Mouse (Mus musculus): Measurements from ENCODE around the gene Panx1. TPM values are rescaled to one million over a fixed set of nuclear protein-coding genes. Genes with fewer than 3 reads are reported as not detected.

Gene Panx1
- polyA plus RNA-seq (2014; fragmentation: Nextera tagmentation; extraction: Ambion mirVana): 24.0 and 24.8 TPM in 2 replicates

DNA sequence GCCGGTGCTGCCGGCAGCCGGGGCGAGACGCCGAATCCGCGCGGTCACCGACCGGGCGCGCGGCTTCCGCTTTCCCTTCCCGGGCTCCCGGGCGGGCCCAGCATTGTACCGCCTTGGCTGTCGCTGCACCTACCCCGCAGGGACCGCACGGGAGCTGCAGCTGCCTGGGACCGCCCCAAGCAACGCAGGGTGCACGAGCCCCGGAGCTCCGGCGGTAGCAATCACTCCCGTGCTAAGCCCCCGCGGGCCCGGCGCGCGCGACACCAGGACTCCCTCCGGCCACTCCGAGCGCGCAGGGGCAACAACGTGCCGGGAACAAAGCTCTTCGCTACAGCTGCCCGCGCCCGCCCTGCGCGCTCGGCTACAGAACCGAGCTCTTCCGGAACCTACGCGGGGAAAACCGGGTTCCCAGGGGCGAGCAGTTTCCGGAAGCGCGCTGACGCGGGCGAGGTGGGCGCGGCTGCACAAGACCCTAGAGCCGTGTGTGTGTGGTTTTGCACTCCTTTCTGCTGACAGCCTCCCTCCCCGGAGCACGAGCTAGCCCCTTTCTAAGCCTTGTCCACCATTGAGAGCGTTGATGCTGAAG lies at the start of gene Panx1:
Gene Panx1 (minus strand): TSS at position 395 of the 586 bp plus-strand sequence.
- Histone ChIP-seq H3K27me3 (replicated peaks; ENCODE audit: control insufficient read depth, insufficient read depth, low read length) (no peaks in the 10 kb centered on the region), H3K4me2 (peak within 1 kb of the TSS; percentile 73), H3K27ac (ENCODE audit: low read depth, low read length) (0 out of 2 replicates have a peak within 1 kb of the TSS, but pooled peaks have one; percentile 30), H3K4me3 (ENCODE audit: low read depth, low read length) (peak within 1 kb of the TSS; percentile 67), H3K9ac (ENCODE audit: low read depth, low read length) (peak within 1 kb of the TSS; percentile 66), H3K4me1 (replicated peaks; ENCODE audit: control insufficient read depth, insufficient read depth, low read length) (peaks cover 8% of the 10 kb centered on the region), H3K36me3 (ENCODE audit: control insufficient read depth, insufficient read depth, low read length) (no peaks in the 10 kb centered on the region), H3K9me3 (ENCODE audit: control insufficient read depth, low read length) (no peaks in the 10 kb centered on the region)
- DNase-seq (ENCODE audit: low spot score) (peak; percentile 73), ATAC-seq (replicated peaks; ENCODE audit: low FRiP score) (peak; percentile 76)
- WGBS: under 1% methylated on average over 65 of the region's 68 CpGs

DNA sequence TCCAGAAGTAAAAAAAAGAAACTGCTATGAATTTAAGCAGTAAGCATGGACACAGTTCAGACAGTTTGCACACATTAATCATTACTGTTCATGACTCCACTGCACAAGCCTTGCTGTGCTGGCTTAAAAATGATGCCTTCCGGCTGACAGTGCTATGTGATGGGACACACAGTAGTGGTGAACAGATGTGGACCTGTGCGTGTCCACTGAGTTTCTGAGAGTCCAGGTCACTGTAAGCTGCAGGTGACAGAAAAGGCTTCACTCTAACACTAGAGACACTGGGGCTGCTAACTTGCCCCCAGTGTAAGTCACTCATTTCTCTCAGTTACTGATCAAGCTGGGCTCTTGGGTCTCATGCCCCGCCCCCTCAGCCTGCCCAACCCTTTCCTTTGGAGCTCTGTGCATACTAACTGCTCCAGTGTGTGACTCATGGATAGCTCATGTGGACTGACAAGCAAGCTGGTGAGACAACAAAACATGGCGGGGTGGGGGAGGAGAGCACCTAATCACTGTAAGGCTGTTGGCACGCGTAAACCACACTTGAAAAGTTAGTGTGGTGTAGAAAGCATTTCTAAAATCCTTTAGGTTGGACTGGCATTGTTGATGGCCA lies 23.5 kb upstream of the Panx1 start:
- 73% methylated on average over 6 of the region's 6 CpGs for WGBS
- ATAC-seq (replicated peaks; ENCODE audit: low FRiP score): peak; percentile 47; the same call in 1 of the 2 replicates
- Histone ChIP-seq H3K27me3 (replicated peaks; ENCODE audit: control insufficient read depth, insufficient read depth, low read length) (no peaks in the 10 kb centered on the region), H3K9me3 (ENCODE audit: control insufficient read depth, low read length) (no peaks in the 10 kb centered on the region), H3K27ac (ENCODE audit: low read depth, low read length) (no peak overlapping the region), H3K4me1 (replicated peaks; ENCODE audit: control insufficient read depth, insufficient read depth, low read length) (peaks cover 3% of the 10 kb centered on the region; the same call in 1 of the 2 replicates), H3K9ac (ENCODE audit: low read depth, low read length) (no peak overlapping the region), H3K36me3 (ENCODE audit: control insufficient read depth, insufficient read depth, low read length) (no peaks in the 10 kb centered on the region), H3K4me2 (no peak overlapping the region), H3K4me3 (ENCODE audit: low read depth, low read length) (no peak overlapping the region)
- DNase-seq (ENCODE audit: low spot score): no peak

DNA sequence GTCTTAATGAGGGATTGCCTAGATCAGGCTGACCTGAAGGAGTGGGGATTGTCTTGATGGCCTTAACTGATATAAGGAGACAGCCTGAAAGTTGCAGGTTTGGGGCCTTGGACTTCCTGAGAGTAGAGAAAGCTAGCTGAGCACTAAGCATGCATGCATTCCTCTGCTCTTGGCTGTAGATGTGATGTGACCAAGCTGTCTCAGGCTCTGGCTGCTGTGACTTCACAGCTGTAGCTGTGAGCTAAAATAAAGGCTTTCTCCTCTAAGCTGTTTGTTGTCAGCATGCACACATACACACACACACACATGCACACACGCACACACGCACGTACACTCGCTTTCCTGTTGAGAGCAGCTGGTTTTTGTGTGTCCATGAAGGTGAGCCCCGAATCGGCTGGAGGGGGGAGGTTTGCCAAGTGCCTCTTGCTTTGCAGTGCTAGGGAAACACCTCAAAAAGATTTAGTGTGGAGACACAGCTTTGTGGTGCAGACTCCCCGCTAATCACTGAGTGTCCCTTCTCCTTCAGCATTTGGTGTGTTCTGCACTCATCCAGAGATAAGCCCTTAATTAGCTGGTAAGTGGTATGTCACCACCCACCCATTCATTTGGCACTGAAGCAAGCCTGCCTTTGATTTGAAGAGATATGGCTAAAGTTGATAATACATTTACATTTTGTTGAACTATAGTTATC lies 22.9 kb upstream of the Panx1 start:
- Histone ChIP-seq H3K36me3 (ENCODE audit: control insufficient read depth, insufficient read depth, low read length) (no peaks in the 10 kb centered on the region), H3K27me3 (replicated peaks; ENCODE audit: control insufficient read depth, insufficient read depth, low read length) (no peaks in the 10 kb centered on the region), H3K27ac (ENCODE audit: low read depth, low read length) (no peak overlapping the region), H3K9me3 (ENCODE audit: control insufficient read depth, low read length) (no peaks in the 10 kb centered on the region), H3K9ac (ENCODE audit: low read depth, low read length) (no peak overlapping the region), H3K4me2 (no peak overlapping the region), H3K4me1 (replicated peaks; ENCODE audit: control insufficient read depth, insufficient read depth, low read length) (peaks cover 3% of the 10 kb centered on the region; the same call in 1 of the 2 replicates), H3K4me3 (ENCODE audit: low read depth, low read length) (no peak overlapping the region)
- WGBS: 79% methylated on average over 7 of the region's 7 CpGs
- no peak for DNase-seq (ENCODE audit: low spot score)
- 0 out of 2 replicates have a peak, but pooled peaks have one; percentile 12 for ATAC-seq (replicated peaks; ENCODE audit: low FRiP score)

DNA sequence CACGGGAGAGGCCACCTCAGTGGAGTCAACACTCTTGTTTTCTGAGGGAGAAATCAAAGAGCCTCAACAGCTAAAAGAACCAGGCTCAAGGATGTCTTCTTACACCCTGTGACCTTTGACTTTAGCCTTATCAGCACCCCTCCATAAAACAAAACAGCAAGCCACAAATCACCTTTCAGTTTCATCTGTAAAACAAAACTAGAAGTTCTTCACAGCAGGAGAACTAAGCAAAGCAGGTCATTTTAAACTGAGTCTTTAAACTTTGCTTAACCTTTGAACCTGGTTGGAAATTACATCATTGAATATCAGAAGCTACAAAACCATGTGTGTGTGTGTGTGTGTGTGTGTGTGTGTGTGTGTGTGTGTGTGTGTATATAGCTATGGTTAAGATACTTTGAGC lies 18.9 kb upstream of the Panx1 start:
- Histone ChIP-seq H3K4me3 (ENCODE audit: low read depth, low read length) (no peak overlapping the region), H3K9me3 (ENCODE audit: control insufficient read depth, low read length) (no peaks in the 10 kb centered on the region), H3K9ac (ENCODE audit: low read depth, low read length) (no peak overlapping the region), H3K4me1 (replicated peaks; ENCODE audit: control insufficient read depth, insufficient read depth, low read length) (peaks cover 3% of the 10 kb centered on the region; the same call in 1 of the 2 replicates), H3K4me2 (no peak overlapping the region), H3K36me3 (ENCODE audit: control insufficient read depth, insufficient read depth, low read length) (no peaks in the 10 kb centered on the region), H3K27ac (ENCODE audit: low read depth, low read length) (no peak overlapping the region), H3K27me3 (replicated peaks; ENCODE audit: control insufficient read depth, insufficient read depth, low read length) (no peaks in the 10 kb centered on the region)
- ATAC-seq (replicated peaks; ENCODE audit: low FRiP score) (no peak), DNase-seq (ENCODE audit: low spot score) (no peak)
- WGBS: 22% methylated on average over 1 of the region's 1 CpGs

DNA sequence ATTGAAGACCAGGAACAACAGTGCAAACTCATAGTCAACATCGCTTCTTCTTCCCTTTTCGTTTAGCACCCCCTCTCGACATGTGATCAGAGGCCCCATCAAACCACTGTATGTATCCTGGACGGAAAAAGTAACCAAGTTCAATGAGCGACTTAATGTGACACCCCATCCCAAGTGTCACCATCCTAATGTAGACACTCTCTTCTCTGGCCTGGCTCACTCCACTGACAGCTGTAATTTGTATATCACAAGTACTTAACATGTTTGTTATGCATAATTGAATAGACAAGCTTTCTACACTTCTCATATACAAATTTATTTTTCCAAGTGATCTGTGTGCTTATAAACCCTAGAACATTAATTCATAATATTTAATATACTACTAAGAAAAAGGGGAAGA lies 15.6 kb upstream of the Panx1 start:
- no peak overlapping the region for H3K27ac ChIP-seq (ENCODE audit: low read depth, low read length)
- DNase-seq (ENCODE audit: low spot score): no peak
- ATAC-seq (replicated peaks; ENCODE audit: low FRiP score): no peak
- H3K4me2 ChIP-seq: no peak overlapping the region
- H3K9me3 ChIP-seq (ENCODE audit: control insufficient read depth, low read length): no peaks in the 10 kb centered on the region
- no peaks in the 10 kb centered on the region for H3K4me1 ChIP-seq (replicated peaks; ENCODE audit: control insufficient read depth, insufficient read depth, low read length)
- no peaks in the 10 kb centered on the region for H3K36me3 ChIP-seq (ENCODE audit: control insufficient read depth, insufficient read depth, low read length)
- WGBS: 83% methylated on average over 5 of the region's 5 CpGs
- H3K27me3 ChIP-seq (replicated peaks; ENCODE audit: control insufficient read depth, insufficient read depth, low read length): no peaks in the 10 kb centered on the region
- no peak overlapping the region for H3K4me3 ChIP-seq (ENCODE audit: low read depth, low read length)
- no peak overlapping the region for H3K9ac ChIP-seq (ENCODE audit: low read depth, low read length)

DNA sequence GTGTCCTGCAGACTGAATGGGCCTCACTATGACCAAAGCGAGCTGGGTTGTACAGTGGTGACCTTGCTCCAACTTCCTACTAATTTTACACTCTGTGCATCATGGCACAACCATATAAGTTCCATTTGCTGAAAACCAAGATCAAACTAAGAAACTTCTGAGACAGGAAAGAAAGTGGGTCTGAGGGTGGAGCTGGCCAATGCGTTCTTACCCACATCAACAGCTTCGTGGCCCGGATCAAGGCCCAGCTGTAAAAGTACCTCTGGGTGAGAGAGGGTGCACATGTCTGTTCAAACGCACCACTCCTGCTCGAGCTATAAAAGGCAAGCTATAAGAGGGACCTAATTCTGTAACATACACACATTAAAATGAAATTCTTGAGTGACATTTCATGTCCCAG lies 14.7 kb upstream of the Panx1 start:
- H3K36me3 ChIP-seq (ENCODE audit: control insufficient read depth, insufficient read depth, low read length): no peaks in the 10 kb centered on the region
- H3K4me1 ChIP-seq (replicated peaks; ENCODE audit: control insufficient read depth, insufficient read depth, low read length): no peaks in the 10 kb centered on the region
- no peak for DNase-seq (ENCODE audit: low spot score)
- ATAC-seq (replicated peaks; ENCODE audit: low FRiP score): no peak
- H3K9me3 ChIP-seq (ENCODE audit: control insufficient read depth, low read length): no peaks in the 10 kb centered on the region
- H3K4me3 ChIP-seq (ENCODE audit: low read depth, low read length): no peak overlapping the region
- H3K4me2 ChIP-seq: no peak overlapping the region
- no peak overlapping the region for H3K27ac ChIP-seq (ENCODE audit: low read depth, low read length)
- no peak overlapping the region for H3K9ac ChIP-seq (ENCODE audit: low read depth, low read length)
- WGBS: 81% methylated on average over 6 of the region's 6 CpGs
- H3K27me3 ChIP-seq (replicated peaks; ENCODE audit: control insufficient read depth, insufficient read depth, low read length): no peaks in the 10 kb centered on the region

DNA sequence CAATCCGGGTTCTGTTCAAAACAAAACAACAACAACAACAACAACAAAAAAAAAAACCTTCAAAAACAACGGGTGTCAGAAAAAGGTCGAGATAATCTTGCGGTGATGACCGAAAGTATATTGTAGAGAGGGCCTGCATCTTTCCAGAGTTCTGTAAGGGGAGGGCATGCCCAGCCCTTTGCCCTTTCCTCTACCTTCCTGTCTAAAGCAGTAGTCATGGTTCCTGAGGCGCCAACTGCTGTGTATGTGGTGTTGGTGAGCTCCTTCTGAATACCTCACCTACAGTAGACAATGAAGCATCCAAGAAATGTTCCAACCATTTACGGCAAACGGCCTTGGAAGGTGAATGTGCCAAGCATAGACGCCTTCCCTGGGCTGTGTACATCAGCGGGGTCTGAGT lies 462 bp upstream of the Panx1 start:
- H3K9ac ChIP-seq (ENCODE audit: low read depth, low read length): no peak overlapping the region

DNA sequence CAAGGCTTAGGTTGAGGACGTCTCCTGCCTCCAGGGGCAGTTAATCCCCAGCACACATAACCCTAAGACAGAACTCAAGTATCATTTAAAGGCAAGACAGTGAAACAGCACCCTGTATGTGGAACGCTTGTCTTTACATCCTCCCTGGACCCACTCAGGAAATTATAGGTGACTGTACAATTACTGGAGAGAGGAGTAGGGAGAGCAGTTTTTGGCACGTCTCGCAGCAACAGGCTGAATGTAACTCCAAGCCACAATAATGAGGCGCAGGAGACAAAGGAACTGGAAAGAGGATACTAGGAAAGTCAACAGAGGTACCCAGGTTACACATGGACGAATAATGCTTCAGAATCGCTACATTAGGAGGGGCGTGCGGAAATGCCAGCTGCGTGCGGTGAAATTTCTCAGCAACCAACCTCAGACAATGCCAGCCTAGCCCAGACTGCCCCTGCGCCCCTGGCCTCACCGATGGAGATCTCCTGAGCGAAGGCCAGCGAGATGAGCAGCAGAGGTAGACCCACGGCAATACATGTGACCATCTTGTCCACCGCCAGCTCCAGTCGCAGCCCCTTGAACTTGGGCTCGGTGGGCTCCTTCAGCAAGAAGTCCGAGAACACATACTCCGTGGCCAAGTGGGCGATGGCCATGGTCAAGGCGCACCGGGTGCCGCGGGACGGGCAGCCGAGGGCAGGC lies 741 bp downstream of the Panx1 start:
- 2% methylated on average over 28 of the region's 28 CpGs for WGBS
- peak overlapping the region; percentile 67 for H3K4me3 ChIP-seq (ENCODE audit: low read depth, low read length)
- peak; percentile 70 for DNase-seq (ENCODE audit: low spot score)
- no peak; the same call in 1 of the 2 replicates for ATAC-seq (replicated peaks; ENCODE audit: low FRiP score)
- H3K27ac ChIP-seq (ENCODE audit: low read depth, low read length): 0 out of 2 replicates have a peak overlapping the region, but pooled peaks have one; percentile 30
- H3K9me3 ChIP-seq (ENCODE audit: control insufficient read depth, low read length): no peaks in the 10 kb centered on the region
- peak overlapping the region; percentile 66 for H3K9ac ChIP-seq (ENCODE audit: low read depth, low read length)
- H3K36me3 ChIP-seq (ENCODE audit: control insufficient read depth, insufficient read depth, low read length): no peaks in the 10 kb centered on the region
- peaks cover 8% of the 10 kb centered on the region for H3K4me1 ChIP-seq (replicated peaks; ENCODE audit: control insufficient read depth, insufficient read depth, low read length)
- no peaks in the 10 kb centered on the region for H3K27me3 ChIP-seq (replicated peaks; ENCODE audit: control insufficient read depth, insufficient read depth, low read length)
- peak overlapping the region; percentile 73 for H3K4me2 ChIP-seq

More for the DNA sequence above, 462 bp upstream of the Panx1 start:
- 40% methylated on average over 10 of the region's 10 CpGs for WGBS
- ATAC-seq (replicated peaks; ENCODE audit: low FRiP score) (no peak), DNase-seq (ENCODE audit: low spot score) (no peak)
- peak overlapping the region; percentile 67 for H3K4me3 ChIP-seq (ENCODE audit: low read depth, low read length)
- peak overlapping the region; percentile 73 for H3K4me2 ChIP-seq
- peaks cover 8% of the 10 kb centered on the region for H3K4me1 ChIP-seq (replicated peaks; ENCODE audit: control insufficient read depth, insufficient read depth, low read length)
- H3K27me3 ChIP-seq (replicated peaks; ENCODE audit: control insufficient read depth, insufficient read depth, low read length): no peaks in the 10 kb centered on the region
- no peaks in the 10 kb centered on the region for H3K36me3 ChIP-seq (ENCODE audit: control insufficient read depth, insufficient read depth, low read length)
- H3K9me3 ChIP-seq (ENCODE audit: control insufficient read depth, low read length): no peaks in the 10 kb centered on the region
- no peak overlapping the region for H3K27ac ChIP-seq (ENCODE audit: low read depth, low read length)
